Mouse (Mus musculus) adrenal gland, adult 8-10 months (tissue): ENCODE measurements around the gene Tmem108. TPM values are rescaled to one million over a fixed set of nuclear protein-coding genes. Genes with fewer than 3 reads are reported as not detected.
"Not testable (repeated sequence)": the region's sequence is repeated elsewhere in the genome, so short reads cannot be mapped to it uniquely, and the experiment has no call there.

Source experiments
- DNase-seq: peaks from one replicate; pipeline ENCODE4 v3.0.0; 2022
- total RNA-seq, 4 experiments: library from RNA; stranded (reverse); gene quantifications; 2 replicates each; pipeline ENCODE4 v1.2.4; 2022

The Tmem108 gene
- total RNA-seq, 4 experiments from 2014 or later = 3.8 to 6.5 (median 5.1) TPM

DNA sequence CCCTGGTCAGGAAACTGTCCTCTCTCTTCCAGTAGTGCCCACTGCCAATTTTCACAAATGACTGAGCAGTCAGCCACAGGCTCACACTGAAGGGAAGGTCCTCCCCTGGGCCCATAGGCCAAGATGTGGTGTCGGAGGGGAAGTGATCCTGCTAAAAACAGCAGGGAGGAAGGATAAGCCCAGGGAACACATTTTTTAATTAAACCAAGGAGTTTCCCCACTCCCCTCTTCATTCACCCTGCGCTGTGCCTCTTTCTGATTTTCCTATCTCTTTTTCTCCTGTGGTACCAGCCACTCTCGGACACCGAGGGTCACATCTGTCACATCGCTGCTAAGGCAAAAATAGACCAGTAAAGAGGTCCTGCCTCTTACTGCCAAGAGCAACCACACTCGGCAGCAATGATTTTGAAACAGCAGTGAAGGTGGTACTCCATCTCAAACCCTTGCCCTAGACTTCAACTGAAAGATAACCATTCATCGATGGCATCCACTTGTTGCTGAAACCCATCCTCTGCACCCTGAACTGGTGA is 83.0 kb downstream of the Tmem108 start:
- no peak for DNase-seq

DNA sequence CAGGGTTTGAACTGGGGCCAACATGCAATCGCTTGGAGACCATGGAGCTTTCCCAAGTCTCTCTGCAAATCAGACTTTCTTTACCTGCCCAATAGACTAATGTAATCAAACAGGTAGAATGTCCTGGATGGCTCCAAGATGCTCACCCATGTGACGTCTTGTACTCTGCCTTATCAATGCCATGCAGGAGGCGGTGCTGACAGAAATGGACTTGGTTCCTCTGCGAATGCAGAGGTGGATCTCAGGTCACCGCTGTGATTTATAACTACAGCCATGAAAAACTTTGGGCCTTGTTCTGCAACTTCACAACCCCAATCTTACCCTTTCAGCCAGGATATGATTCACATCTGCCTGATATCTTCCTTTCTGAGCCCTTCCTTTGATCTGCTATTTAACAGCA is 83.8 kb downstream of the Tmem108 start:
- peak; percentile 16 for DNase-seq

DNA sequence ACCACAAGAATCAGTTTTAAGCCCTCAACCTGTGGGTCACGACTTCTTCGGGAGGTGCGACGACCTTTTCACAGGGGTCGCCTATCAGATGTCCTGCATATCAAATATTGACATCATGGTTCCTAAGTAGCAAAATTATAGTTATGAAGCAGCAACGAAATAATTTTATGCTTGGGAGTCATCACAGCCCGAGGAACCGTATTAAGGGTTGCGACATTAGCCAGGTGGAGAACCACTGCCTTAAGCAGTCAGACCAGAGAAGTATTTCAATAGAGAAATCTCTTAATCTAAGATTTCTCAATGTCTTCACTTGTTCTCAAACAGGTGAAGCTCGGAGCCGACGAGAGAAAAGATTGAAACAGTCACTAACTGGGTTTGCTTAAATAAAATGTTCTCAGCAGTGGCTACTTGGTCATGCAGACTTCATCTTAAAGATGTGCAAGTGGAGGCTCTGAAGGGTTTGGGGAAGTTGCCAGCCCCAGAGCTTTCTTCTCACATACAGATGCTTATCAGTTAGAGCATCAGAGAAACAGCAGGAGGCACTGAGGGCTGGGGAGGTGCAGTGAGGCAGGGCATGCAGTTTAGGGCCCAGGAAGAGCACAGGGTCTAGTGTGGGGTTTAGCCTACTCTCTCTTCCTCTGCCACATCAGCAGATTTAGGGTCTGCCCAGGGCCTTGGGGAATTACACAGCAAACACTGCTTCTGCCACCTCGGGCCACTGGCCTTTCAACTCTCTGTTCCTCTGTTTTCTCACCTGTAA is 85.7 kb downstream of the Tmem108 start:
- DNase-seq = no peak

DNA sequence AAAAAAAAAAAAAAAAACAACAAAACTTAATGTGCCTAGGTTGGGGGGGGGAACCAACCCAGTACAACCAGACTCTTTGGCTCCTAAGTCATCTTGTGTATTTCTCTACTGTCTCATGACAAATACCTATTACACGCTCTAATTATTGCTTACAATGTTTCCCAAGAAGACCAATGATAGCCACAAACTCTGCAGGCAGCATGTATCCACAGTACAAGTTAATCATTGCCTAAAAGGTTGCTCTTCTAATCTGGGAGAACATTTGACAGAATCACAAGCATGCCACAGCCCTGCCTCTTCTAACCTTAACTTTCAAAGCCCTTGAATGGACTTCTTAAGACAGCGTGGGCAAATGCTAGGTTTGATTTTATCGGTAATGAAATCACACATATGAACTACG is 88.8 kb downstream of the Tmem108 start:
- no peak for DNase-seq

DNA sequence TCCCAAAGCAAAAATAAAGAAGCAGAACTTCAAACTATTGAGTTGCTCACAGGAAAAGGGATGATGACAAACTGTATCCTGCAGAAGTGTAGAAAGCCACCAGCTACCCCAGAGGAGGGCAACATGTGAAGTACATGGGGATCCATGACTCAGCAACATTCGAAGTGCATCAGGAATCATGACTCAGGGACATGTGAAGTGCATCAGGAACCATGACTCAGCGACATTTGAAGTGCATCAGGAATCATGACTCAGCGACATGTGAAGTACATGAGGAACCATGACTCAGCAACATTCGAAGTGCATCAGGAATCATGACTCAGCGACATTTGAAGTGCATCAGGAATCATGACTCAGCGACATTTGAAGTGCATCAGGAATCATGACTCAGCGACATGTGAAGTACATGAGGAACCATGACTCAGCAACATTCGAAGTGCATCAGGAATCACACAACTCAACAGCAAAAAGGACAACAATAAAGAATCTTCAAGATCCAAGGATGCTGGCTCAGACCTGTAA is 91.0 kb downstream of the Tmem108 start:
- not testable (repeated sequence) for DNase-seq

DNA sequence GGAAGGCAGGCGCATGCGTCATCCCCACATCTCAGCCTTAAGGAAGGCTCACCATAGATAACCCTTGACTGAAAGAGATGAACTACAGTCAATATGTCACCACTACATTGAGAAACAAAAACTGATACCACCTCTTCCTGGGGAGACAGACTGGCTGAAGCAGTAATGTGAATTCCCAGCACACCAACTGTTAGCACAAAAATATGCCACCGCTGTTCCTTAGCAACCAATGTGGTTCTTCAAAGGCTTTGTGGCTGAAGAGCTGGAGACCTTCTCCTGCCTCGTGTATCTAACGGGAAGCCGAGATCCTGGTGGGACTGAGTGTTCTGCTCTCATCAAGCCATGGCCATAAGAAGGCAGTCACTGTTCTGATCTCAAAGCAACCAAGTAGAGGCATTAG is 92.8 kb downstream of the Tmem108 start:
- no peak for DNase-seq

DNA sequence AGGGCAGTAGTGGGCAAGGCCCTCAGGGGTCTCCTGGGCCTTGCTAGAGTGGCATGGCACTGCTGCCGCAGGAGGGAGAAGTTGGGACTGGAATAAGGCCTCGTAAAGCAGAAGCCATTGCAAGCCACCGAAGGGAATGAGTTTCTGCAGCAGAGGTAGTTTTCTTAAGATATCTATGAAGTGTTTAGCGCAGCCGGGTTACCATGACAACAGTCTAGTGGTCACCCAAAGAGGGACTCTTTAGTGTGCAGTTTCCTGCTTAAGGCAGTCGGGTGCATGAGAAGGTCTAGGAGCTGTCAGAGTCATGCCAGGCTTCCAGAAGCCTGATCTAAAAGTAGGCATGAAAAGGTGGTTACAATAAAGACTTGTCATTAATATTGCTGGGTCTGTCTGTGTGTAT is 95.8 kb downstream of the Tmem108 start:
- DNase-seq = no peak

DNA sequence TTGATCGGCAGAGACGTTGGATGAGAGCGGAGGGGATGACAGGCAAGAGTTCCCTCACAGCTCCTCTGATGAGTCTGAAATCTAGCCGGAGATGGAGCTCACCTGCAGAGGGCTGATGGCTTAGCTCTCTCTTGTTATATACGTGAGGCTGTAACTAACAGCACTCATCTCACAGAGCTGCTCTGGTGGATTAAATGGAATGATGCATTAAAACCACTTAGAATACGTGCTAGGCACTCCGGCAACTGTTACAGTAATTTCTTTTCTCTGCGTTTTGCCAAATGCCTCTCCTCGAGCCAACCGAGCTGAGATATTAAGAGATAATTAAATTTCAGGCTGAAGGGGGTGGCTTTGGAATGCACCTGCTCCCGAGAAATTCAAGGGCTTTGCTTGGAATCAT is 97.5 kb downstream of the Tmem108 start:
- DNase-seq = no peak

DNA sequence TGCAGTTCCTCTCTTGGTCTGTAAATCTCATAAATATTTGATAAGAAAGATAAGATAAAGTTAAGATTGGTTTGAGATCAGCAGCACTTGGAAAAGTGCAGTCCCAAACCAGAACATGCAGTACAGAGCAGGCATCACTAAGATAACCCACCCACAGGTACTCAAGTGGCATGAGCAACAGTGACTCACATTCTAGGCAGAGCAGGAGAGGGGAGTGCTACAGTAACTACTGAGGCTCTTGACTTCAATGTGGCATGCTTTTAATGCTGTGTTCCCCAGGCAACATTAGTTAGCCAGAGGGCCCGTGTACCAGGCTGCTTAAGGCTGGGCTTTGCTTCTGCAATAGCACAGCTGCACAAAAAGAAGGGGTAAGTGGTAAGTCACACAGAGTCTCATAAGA is 99.8 kb downstream of the Tmem108 start:
- DNase-seq = no peak

DNA sequence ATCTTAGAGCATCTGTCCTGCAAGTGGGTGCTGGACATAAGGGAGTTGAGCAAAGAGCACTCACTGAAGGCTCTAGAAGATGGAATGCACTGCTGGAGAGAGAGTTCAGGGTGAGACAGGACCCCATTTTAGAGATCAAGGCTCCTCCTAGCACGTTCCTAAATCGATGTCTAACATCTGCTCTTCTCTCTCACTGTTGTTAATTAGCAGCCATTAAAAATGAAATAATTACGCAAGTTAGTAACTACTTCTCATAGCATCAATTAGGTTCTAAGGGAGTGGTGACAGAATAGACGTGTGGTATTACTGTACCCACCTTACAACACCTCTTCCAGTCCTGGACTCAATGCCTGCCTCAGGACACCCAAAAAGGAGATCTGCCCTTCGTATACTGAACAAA is 103.7 kb downstream of the Tmem108 start:
- no peak for DNase-seq

DNA sequence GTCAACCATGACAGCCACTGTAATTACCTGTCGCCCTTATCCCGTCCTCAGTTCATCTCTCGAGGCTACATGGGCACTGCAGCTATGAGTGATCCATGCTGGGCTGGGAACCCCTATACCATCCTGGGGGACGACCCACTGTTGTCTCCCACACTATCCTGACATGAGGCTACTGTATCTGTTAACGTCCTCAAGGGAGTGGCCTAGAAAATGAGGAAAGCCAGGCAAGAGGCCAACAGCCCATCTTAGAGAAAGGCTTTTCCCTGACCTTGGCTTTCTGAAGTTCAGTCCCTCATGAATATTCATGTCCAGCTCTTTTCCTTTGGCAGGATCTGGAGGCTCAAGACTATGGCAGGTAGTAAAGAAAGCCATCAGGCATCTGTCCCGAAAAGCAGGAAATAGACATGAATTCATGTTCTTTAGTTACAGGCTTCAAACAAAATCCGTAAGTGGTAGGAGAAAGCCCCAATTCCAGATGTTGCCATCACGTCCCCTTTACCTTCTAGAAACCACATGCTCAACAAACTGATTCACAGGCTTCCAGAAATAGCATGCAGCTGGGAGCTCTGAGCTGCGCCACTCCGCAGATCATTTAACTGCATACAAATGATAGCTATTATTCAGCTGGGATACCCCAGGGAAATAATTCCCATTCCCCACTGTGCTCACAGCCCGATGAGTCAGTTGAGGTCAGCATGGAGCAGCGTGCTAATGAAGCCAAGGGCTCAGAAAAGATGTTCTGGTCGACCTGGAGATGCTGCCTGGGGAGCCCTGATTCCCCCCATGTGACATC is 104.3 kb downstream of the Tmem108 start:
- DNase-seq = no peak

DNA sequence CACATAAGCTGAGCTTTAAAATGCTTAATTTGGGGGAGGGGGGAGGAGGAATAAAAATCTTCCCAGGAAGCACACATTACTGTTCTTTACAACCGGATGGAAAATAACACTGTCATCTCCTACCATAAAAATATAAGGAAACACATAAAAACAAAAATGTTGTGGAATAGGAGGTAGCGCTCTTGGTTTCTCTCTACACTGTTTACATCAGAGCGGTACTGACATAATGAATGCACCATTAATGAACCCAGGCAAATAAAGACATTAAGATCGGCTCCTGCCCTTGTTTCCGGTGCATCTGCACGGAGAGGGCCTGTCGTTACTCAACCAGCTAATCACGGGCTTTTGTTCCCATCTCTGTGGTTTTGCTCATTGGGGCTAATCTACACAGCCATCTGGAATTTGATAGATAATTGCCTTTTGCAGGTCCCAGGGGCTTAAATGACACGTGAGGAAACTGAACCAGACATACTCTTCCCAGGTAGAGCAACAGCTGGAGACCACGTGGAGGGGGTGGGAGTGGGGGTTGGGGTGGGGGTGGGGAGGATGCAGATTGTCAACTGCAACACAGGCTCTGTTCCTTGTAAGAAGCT is 107.5 kb downstream of the Tmem108 start:
- DNase-seq = no peak

DNA sequence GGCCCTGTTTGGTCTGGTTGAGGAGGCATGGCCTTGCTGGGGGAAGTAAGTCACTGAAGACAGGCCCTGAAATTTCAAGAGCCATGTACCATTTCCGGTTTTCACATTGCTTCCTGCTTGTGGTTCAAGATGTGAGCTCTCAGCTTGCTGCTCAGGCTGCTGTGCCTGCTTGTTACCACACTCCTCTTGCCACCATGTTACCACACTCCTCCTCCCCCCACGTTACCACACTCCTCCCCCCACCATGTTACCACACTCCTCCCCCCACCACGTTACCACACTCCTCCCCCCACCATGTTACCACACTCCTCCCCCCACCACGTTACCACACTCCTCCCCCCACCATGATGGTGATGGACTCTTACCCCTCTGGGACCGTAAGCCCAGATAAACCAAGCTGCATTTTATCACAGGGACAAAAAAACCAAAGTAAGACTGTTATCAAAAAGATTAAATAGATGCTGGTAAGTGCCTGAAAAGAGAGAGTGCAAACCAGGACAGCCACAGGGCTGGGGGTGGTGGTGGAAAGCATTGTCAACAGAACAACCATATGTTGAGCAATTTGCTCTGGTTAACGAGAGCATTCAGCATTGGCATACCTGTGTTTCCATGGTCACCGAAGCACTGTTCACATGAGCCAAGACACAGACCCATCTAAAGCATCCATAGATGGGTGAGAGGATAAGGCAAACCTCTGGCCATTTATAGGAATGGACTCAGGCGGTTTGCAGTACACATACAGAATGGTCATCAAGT is 109.3 kb downstream of the Tmem108 start:
- DNase-seq = no peak

DNA sequence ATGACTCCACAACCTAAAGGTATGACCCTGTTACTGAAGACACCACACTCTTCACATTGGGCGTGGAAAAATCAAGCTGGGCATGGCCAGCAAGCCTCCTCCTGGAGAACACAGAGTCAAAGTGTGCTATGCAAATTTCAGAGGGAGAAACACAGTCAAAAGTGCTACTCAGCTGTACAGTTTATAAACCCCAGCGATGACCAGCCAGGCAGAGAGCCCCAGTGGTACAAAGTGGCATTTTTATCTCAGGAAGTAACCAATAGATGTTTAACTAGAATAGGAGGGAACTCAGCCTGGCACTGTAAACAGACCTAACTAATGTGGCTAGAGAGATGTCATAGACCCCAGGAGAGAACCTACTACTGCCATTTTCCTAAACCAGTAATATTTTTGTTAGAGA is 115.0 kb downstream of the Tmem108 start:
- no peak for DNase-seq

DNA sequence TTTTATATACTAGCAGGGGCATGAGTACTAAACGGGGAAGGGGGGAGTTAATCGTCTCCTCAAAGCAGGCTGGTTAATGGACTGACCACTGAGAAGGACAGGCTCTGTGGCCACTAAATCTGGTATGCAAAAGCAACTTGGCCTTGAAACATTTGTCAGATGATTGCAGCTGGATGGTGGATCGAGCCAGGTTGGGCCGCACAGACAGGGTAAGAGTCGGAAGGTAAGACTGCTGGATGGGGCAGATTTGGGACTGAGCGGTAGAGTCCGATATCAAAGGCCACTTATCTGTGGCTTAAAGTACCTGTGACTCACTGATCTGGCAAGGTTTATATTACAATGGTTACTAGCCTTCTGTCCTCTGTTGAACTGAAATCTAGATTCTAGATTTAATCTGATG is 115.9 kb downstream of the Tmem108 start:
- no peak for DNase-seq

DNA sequence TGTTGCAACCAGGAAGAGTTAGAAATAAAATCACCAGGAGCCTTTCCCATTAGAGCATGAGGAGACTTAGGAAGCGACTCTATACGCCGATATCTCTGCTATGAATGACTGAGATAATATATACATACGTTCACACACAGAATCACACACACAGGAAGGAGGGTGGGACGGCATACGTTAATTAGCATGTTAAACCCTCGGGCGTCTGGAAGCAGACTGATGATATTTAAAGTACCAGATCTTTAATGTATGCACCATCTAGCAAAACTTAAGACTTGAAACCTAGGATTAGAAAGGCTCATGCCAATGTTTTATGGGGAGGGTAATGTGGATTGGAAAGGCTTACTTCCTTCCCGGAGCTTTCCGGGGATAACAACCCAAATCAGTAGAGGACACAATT is 119.3 kb downstream of the Tmem108 start:
- DNase-seq = no peak

DNA sequence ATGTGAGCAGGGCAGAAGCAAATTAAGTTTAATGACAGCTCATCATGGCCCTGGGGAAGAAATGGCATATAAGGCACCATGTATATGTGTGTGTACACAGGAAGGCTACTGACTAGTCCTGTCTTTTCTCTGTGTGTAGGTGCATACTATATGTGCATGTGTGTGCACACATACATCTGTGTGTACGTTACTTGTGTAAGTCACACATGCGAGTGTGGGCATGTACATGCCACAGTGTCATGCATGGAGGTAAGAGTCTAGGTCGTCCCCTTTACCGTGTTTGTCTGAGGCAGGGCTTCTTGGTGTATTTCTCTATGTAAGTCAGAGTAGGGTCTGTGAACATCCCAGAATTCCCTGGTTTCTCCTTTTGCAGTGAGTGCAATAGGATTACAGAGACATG is 120.3 kb downstream of the Tmem108 start:
- DNase-seq = no peak

DNA sequence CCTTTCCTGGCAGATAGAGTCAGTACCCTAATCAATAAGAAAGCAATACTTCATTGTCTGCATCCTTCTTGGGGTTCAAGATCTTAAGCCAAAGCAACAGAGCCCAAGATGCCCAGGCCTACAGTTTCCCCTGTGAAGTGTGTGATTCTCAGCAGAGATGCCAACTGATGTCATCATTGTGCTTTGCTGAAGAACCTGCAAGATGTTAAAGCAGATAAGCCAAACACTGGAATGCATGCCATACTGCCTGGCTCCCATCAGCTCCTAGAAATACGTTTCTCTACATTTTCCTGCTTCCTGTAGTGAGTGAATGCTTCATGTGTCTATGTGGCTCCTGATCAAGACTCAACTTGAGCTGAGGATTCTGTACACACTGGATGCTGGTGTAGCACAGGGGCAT is 122.2 kb downstream of the Tmem108 start:
- DNase-seq = no peak

DNA sequence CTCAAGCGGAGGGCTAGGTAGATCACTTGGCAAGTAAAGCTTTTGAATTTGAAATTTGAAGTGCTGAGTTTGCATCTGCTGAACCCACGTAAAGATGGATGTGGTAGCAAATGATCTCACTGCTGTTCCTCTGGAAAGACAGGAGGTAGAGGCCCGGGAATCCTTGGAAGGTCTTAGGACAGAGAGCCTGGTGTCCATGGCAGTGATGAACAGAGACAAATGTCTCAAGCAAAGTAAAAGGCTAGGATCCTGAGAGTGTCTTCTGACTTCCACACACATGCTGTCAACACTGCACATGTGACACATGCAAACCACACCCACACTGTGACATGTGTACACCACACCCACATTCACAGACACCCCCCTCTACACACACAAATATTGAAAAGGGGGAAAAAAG is 124.2 kb downstream of the Tmem108 start:
- DNase-seq = no peak

DNA sequence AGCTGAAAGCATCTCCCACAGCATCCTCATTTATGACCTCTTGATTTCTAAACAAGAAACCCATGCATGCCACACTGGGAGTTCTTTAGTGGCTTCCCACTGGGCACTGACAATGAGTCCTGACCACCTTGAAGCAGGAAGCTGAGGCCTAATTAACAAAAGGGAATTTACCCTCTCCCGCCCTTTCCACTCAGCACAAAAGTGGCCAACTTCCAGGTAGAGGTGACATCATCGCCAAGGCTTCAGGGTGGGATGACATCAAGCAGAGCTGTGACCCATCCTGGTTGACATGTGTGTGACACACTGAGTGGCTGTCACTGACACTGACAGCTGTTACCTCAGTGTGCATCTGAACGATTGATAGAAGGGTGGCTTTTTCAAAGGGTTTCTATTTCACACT is 124.8 kb downstream of the Tmem108 start:
- no peak for DNase-seq

DNA sequence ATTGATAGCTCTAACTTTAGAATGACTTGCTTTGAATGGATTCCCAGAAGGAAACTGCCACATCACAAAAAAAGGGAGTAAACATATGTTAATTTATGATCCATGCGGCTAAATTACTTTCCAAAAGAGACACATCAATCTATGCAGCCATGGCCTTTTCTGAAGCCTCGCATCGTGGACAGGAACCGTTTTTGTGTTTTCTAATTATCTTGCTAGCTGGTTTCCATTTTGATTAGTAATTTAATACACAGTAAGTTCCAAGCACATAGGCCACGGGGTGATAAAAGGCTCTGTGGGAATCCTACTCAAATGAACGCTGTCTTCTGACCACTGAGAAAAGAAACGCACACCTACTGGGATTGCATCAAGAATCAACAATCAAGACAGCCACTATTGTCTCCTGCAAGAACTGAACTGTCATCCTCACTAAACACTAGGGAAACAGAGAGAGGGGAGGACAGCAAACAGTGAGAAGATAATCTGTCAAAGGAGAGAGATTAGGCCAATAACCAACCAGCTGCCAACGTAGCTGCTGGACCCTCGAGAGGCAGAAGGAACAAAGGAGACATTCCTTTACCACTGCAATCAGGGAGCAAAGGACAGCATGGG is 132.7 kb downstream of the Tmem108 start:
- DNase-seq = no peak

DNA sequence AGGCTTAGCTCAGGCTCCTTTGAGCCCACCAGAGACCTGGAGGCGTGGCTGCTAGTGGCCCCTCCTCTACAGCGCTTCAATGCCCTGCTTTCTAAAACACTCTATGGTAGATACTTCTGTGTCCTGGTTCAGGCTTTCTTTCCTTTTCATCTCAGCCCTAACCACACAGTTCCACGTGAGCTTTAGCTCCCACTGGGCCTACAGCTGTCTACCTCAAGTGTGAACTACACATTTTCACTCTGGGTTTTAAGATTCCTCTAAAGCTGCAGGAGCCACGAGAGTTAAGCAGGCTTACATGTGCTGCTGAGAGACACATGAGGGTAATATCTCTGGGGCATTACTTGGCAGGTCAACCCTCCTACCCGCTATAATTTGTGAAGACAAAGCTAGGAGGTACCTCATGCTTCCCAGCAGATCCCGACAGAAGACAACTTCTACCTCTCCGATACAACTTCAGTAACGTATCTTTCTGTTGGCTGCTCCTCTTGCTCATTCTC is 134.2 kb downstream of the Tmem108 start:
- no peak for DNase-seq
